Mouse (Mus musculus) right cerebral cortex, postnatal 25 days (tissue): Measurements from ENCODE around the gene Teddm3.
A peak's percentile ranks its signal among the peaks of the same experiment; 100 is the strongest.
"Not testable (repeated sequence)": the region's sequence is repeated elsewhere in the genome, so short reads cannot be mapped to it uniquely, and the experiment has no call there.

Source experiments
- DNase-seq: peaks from one replicate; pipeline ENCODE4 v3.0.0; 2022

The Teddm3 gene

GRCm38 (mm10) chr16:21153900-21154299 lies at the start of gene Teddm3:
Gene Teddm3, minus strand, starts transcription at chr16:21154000.
- not testable (repeated sequence) for DNase-seq

GRCm38 (mm10) chr16:21202731-21203130 lies 48.9 kb upstream of the Teddm3 start:
- DNase-seq = no peak

DNA sequence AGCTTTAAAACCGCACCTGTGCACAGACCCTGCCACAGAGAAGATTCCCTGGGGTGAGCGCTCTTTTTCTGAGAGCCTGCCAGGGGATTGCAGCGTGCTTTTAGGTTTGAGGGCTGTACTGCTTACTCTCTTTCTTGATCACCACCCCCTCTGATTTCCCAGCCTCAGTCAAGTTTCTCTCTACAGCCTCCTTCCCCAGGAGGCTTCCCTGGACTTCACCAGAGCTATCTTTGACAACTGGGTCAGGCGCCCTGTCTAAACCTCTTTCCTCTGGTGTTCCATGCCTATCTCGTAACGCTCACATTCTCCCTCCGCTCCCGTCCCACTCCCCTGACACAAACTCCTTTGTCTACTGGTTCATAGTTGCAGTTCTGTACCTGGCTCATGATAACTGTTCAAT lies 45.6 kb upstream of the Teddm3 start:
- DNase-seq = no peak

- no peak for DNase-seq
Observed at GRCm38 (mm10) chr16:21198529-21198928, 44.7 kb upstream of the Teddm3 start.

GRCm38 (mm10) chr16:21198006-21198405 lies 44.2 kb upstream of the Teddm3 start:
- DNase-seq = no peak

- no peak for DNase-seq
Observed at GRCm38 (mm10) chr16:21197542-21197941, 43.7 kb upstream of the Teddm3 start.

GRCm38 (mm10) chr16:21196576-21196975 lies 42.8 kb upstream of the Teddm3 start:
- no peak for DNase-seq

GRCm38 (mm10) chr16:21195260-21195866 lies 41.6 kb upstream of the Teddm3 start:
- DNase-seq = no peak

DNA sequence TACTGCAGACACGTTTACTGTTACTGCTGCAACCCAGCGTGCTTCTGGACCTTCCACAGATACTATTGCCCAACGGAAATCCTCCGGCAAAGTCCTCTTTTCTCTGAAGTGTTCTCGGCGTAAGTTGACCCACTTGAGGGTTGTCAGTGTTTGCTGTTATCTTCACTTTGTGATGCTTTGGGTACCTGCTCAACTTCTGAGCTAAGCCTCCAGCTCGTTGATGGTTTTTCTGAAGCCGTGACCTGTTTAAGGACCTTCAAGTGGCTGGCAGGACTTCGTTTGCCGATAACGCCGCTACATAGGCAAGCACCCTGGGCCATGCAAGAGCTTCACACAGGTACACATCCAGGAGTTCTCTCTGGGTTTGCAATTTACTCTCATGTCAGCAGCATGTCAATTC lies 40.4 kb upstream of the Teddm3 start:
- DNase-seq = no peak

- peak; percentile 33 for DNase-seq
Observed at GRCm38 (mm10) chr16:21192509-21193354, 38.9 kb upstream of the Teddm3 start.

- DNase-seq = no peak
Observed at GRCm38 (mm10) chr16:21191569-21191968, 37.8 kb upstream of the Teddm3 start.

- no peak for DNase-seq
Observed at GRCm38 (mm10) chr16:21188345-21188744, 34.5 kb upstream of the Teddm3 start.

DNA sequence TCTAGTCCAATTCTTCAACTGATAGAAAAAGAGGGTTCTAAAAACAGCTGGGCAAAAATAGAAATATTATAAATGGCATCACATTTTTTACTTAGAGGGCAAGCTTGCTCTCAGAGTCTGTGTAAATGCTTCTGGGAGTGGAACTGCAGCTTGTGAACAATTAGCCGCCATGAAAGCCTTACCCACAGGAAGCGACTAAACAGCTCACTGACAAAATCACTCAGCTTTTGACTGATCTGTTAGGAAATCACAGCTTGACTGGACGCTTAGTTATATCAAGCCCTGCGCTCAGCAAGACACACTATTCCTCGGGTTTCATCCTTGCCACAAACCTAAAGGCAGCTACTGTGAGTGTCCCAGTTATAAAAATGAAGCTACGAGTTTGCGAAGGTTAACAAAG lies 33.8 kb upstream of the Teddm3 start:
- peak; percentile 43 for DNase-seq

- DNase-seq = no peak
Observed at GRCm38 (mm10) chr16:21184697-21185096, 30.9 kb upstream of the Teddm3 start.

DNA sequence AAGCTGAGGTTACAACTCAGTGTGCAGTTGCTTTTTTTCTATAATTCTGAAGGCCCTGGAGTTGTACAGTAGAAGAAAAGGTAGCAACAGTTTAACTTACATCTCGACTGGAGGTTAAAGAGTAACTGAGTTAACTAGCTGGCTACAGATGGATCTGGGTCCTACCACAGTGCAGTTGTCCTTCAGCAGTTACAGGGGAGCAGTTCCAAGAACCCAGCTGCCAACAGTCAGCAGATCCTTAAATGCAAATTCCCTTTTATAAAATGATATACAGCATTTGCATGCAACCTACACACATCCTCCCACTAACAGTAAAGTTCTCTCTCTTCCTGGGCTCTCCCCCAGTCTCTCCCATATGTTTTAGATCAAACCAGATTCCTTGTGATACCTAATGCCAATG lies 28.3 kb upstream of the Teddm3 start:
- peak; percentile 47 for DNase-seq

GRCm38 (mm10) chr16:21175236-21175635 lies 21.4 kb upstream of the Teddm3 start:
- no peak for DNase-seq

GRCm38 (mm10) chr16:21168730-21169129 lies 14.9 kb upstream of the Teddm3 start:
- DNase-seq = no peak

DNA sequence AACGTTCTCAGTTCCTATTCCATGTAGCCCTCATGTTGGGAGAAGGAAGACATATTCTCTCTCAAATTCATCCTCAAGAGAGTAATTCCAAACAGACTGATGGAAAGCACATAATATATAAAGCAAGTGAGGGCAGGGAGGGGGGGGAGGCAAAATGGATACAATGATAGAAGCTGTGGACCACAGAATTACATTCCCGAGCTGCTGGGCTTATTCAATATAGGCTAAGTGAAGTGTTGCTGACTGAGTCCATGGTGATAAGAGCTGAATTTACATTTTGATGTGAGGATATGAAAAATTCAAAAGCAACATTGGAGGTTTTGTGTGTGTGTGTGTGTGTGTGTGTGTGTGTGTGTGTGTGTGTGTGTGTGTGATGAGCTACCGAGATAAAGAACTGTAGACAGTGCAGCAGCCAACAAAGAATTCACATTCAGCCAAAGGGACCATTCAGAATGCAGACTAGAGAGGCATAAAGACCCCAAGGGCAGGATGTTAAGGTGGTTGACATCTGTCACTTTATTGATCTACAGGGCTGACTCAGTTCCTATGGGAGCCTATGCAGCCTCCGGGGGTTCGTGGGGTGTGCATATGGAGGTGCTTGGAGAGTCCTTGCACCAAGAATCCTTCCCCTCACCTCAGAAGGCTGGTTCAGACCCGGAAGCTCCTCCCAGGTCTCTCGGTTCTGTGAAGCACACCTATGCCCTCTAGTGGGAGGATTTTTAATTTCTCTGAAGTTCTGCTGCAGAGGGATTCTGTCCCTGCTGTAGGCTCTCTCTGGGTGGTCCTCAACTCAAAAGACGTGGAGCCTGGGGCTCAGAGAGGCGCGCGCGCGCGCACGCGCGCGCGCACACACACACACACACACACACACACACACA lies 11.8 kb upstream of the Teddm3 start:
- DNase-seq = not testable (repeated sequence)

DNA sequence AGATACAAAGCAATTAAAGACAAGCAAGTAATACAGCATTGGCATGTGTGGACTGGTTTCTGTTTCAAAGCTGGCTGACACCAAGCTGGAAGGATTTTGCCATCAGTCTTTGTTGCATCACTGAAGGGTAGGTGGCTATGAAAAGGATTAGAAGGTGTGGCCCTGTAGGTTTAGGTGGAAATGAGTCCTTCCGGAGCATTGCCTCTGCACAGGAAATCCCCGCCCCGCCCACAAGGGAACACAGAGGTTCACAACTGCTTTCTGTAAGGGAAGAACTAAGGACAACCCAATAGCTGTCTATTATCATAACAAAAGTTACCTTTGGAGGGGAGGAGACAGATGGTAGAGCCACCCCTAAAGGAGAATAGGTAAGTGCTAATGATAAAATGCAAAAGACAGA lies 9.6 kb upstream of the Teddm3 start:
- DNase-seq = not testable (repeated sequence)

GRCm38 (mm10) chr16:21159226-21159625 lies 5.4 kb upstream of the Teddm3 start:
- not testable (repeated sequence) for DNase-seq

DNA sequence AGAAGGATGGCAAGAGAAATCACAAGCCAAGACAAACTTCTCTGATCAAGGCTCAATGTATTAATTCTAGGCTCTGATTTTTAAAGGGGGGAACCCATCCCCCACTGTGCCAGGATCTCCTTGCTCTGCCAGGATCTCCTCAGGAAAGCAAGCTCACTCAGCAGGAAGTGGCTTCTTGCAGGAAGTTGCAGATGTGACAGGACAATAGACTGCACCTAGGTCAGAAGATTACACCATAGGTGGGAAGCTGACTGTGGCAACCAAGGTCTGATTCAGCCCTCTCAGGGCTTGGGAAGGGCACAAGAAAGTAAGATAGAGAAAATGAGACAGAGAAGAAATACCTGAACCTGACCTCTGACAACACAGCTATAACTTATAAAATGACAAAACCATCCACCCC lies 2.5 kb upstream of the Teddm3 start:
- not testable (repeated sequence) for DNase-seq

DNA sequence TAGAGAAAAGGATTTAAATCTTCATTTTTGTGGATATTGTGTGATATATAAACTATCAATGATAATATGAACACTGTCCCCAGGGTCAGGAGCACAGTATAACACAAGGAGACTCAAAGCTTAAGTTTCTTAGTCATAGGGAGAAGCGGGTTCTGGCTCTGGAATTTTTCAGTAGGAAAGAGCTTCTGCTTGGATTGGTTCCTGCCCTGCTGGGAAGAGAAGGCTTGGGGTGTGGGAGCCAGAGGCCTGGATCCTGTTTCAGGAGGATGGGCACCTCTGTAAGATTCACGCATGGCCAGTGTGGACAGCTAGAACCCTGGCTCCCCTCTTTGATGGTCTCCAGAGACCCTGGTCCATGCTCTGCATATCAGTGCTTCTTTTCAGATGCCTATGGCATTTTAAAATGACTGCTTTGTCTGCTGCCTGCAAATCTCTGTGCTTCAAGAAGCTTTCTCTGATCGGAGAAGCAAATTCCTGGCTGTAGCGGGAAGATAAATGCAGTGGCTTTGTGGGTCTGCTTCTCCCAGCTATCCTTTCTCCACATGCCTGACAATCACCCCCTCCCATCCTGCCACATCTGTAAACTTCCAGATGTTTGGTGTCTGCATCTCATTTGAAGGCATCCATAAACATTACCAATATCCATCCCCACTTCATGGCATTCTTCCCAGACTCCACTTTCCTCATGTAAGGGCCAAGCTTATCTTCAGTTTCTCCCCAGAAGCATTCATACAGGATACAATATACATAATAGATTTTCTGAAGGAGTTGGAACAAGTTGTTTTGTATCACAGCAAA lies 2.0 kb downstream of the Teddm3 start:
- no peak for DNase-seq

DNA sequence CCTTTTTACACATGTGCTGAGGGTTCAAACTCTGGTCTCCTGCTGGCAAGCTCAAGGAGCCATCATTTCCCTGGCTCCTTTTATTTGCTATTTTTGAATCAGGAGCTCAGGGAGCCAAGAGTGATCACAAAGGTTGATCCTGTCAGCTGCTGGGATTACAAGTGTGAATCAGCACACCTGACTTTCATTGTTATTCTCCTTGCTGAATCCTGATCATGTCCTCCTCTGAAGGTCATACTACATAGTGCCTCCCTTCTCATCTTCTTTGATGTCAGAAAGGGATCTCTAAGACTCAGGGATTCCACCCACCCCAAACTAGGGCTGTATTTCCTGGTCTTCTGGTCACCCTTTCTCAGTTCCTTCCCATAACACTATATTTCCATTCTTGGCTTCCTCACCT lies 3.9 kb downstream of the Teddm3 start:
- no peak for DNase-seq
